Mouse (Mus musculus): ENCODE data around the gene Nup35. TPM values are rescaled to one million over a fixed set of nuclear protein-coding genes. Genes with fewer than 3 reads are reported as not detected.

Gene Nup35
- polyA plus RNA-seq, 1 experiment from 2014 or later: 57.6 TPM

GRCm38 (mm10) chr2:80661414-80661813 is 44.4 kb downstream of the Nup35 start:
- H3K27ac ChIP-seq: no peak overlapping the region
- no peak for ATAC-seq (ENCODE audit: low FRiP score)
- H3K4me3 ChIP-seq: no peak overlapping the region
- no peak overlapping the region for H3K9ac ChIP-seq
- H3K9me3 ChIP-seq: no peaks in the 10 kb centered on the region
- H3K36me3 ChIP-seq: peaks cover 26% of the 10 kb centered on the region
- H3K4me2 ChIP-seq: no peak overlapping the region
- no peaks in the 10 kb centered on the region for H3K27me3 ChIP-seq
- no peaks in the 10 kb centered on the region for H3K4me1 ChIP-seq (replicated peaks)

GRCm38 (mm10) chr2:80662682-80663081 is 45.6 kb downstream of the Nup35 start:
- ATAC-seq (ENCODE audit: low FRiP score): no peak
- Histone ChIP-seq H3K27me3 (no peaks in the 10 kb centered on the region), H3K9ac (no peak overlapping the region), H3K36me3 (peaks cover 18% of the 10 kb centered on the region), H3K4me3 (no peak overlapping the region), H3K4me2 (no peak overlapping the region), H3K9me3 (no peaks in the 10 kb centered on the region), H3K27ac (no peak overlapping the region), H3K4me1 (replicated peaks) (no peaks in the 10 kb centered on the region)
- WGBS: 94% methylated on average over 2 of the region's 2 CpGs

GRCm38 (mm10) chr2:80667396-80667964 is 50.4 kb downstream of the Nup35 start:
- no peaks in the 10 kb centered on the region for H3K4me1 ChIP-seq (replicated peaks)
- no peak overlapping the region for H3K9ac ChIP-seq
- H3K9me3 ChIP-seq: no peaks in the 10 kb centered on the region
- 0 out of 2 replicates have a peak overlapping the region, but pooled peaks have one; percentile 1 for H3K27ac ChIP-seq
- peaks cover 16% of the 10 kb centered on the region for H3K36me3 ChIP-seq
- no peak for ATAC-seq (ENCODE audit: low FRiP score)
- no peak overlapping the region for H3K4me2 ChIP-seq
- WGBS: 81% methylated on average over 5 of the region's 5 CpGs
- no peaks in the 10 kb centered on the region for H3K27me3 ChIP-seq
- no peak overlapping the region for H3K4me3 ChIP-seq

- Histone ChIP-seq H3K27me3 (no peaks in the 10 kb centered on the region), H3K4me3 (no peak overlapping the region), H3K4me1 (replicated peaks) (no peaks in the 10 kb centered on the region), H3K9me3 (no peaks in the 10 kb centered on the region), H3K36me3 (peaks cover 11% of the 10 kb centered on the region), H3K4me2 (no peak overlapping the region), H3K27ac (no peak overlapping the region), H3K9ac (no peak overlapping the region)
- ATAC-seq (ENCODE audit: low FRiP score): no peak
- 77% methylated on average over 11 of the region's 11 CpGs for WGBS
Measured at GRCm38 (mm10) chr2:80669868-80670666, 53.0 kb downstream of the Nup35 start.

- Histone ChIP-seq H3K9me3 (no peaks in the 10 kb centered on the region), H3K9ac (no peak overlapping the region), H3K4me3 (no peak overlapping the region), H3K27ac (no peak overlapping the region), H3K27me3 (no peaks in the 10 kb centered on the region), H3K4me1 (replicated peaks) (no peaks in the 10 kb centered on the region), H3K36me3 (no peaks in the 10 kb centered on the region), H3K4me2 (no peak overlapping the region)
- 91% methylated on average over 8 of the region's 8 CpGs for WGBS
- ATAC-seq (ENCODE audit: low FRiP score): no peak
Measured at GRCm38 (mm10) chr2:80678803-80679202, 61.8 kb downstream of the Nup35 start.

- Histone ChIP-seq H3K4me3 (no peak overlapping the region), H3K27me3 (no peaks in the 10 kb centered on the region), H3K9ac (no peak overlapping the region), H3K9me3 (no peaks in the 10 kb centered on the region), H3K36me3 (no peaks in the 10 kb centered on the region), H3K4me2 (no peak overlapping the region), H3K27ac (no peak overlapping the region), H3K4me1 (replicated peaks) (no peaks in the 10 kb centered on the region)
- 79% methylated on average over 6 of the region's 6 CpGs for WGBS
- no peak for ATAC-seq (ENCODE audit: low FRiP score)
Measured at GRCm38 (mm10) chr2:80683727-80684239, 66.7 kb downstream of the Nup35 start.

GRCm38 (mm10) chr2:80684396-80685071 is 67.5 kb downstream of the Nup35 start:
- 90% methylated on average over 6 of the region's 6 CpGs for WGBS
- H3K4me3 ChIP-seq: no peak overlapping the region
- ATAC-seq (ENCODE audit: low FRiP score): no peak
- no peaks in the 10 kb centered on the region for H3K4me1 ChIP-seq (replicated peaks)
- H3K4me2 ChIP-seq: no peak overlapping the region
- H3K27me3 ChIP-seq: no peaks in the 10 kb centered on the region
- no peak overlapping the region for H3K27ac ChIP-seq
- H3K9me3 ChIP-seq: no peaks in the 10 kb centered on the region
- no peak overlapping the region for H3K9ac ChIP-seq
- no peaks in the 10 kb centered on the region for H3K36me3 ChIP-seq

GRCm38 (mm10) chr2:80688261-80688660 is 71.2 kb downstream of the Nup35 start:
- no peaks in the 10 kb centered on the region for H3K36me3 ChIP-seq
- H3K9me3 ChIP-seq: no peaks in the 10 kb centered on the region
- no peak overlapping the region for H3K4me2 ChIP-seq
- no peak overlapping the region for H3K4me3 ChIP-seq
- 75% methylated on average over 4 of the region's 4 CpGs for WGBS
- no peaks in the 10 kb centered on the region for H3K4me1 ChIP-seq (replicated peaks)
- no peak overlapping the region for H3K9ac ChIP-seq
- no peak for ATAC-seq (ENCODE audit: low FRiP score)
- no peak overlapping the region for H3K27ac ChIP-seq
- no peaks in the 10 kb centered on the region for H3K27me3 ChIP-seq

- H3K9me3 ChIP-seq: no peaks in the 10 kb centered on the region
- no peaks in the 10 kb centered on the region for H3K4me1 ChIP-seq (replicated peaks)
- WGBS: 72% methylated on average over 1 of the region's 1 CpGs
- no peaks in the 10 kb centered on the region for H3K36me3 ChIP-seq
- ATAC-seq (ENCODE audit: low FRiP score): no peak
- no peak overlapping the region for H3K9ac ChIP-seq
- H3K27me3 ChIP-seq: no peaks in the 10 kb centered on the region
- H3K4me3 ChIP-seq: no peak overlapping the region
- no peak overlapping the region for H3K4me2 ChIP-seq
- no peak overlapping the region for H3K27ac ChIP-seq
Measured at GRCm38 (mm10) chr2:80707429-80707828, 90.4 kb downstream of the Nup35 start.

MicroRNAs within 50 kb of the gene (microRNA counts, 519-probe panel; counts per million panel counts)
- microRNA mmu-miR-684: 1,256 counts per million, percentile 4 among the panel's probes with 10 or more counts

Small RNAs within 50 kb of the gene (microRNA-seq; reads per million reads assigned to microRNA genes)
- not detected for gene Mir684-1

Other genes starting within 250 kb of the Nup35 start
- 19.2 and 22.8 TPM in 2 replicates for gene Frzb, start 169.6 kb upstream of the Nup35 start, polyA plus RNA-seq (2015; fragmentation: Nextera tagmentation; extraction: Ambion mirVana)
- gene Nckap1, start 35.9 kb upstream of the Nup35 start, polyA plus RNA-seq (2015; fragmentation: Nextera tagmentation; extraction: Ambion mirVana): 78.4 and 83.8 TPM in 2 replicates
- gene Dusp19, start 191 bp upstream of the Nup35 start, polyA plus RNA-seq (2015; fragmentation: Nextera tagmentation; extraction: Ambion mirVana): 18.3 and 18.4 TPM in 2 replicates